Mouse (Mus musculus) limb, embryonic 12.5 days (tissue): ENCODE results near the gene Cd24a. TPM values are rescaled to one million over a fixed set of nuclear protein-coding genes. Genes with fewer than 3 reads are reported as not detected.

Experiments used
- ATAC-seq: fragments of 200-750 bp; cut with Nextera tagmentation; 2 replicates; pipeline ENCODE4 v1.8.0; 2017; ENCODE audit warnings: low read depth, moderate TSS enrichment; ENCODE audit not compliant: insufficient number of reproducible peaks, insufficient read depth, low FRiP score, low TSS enrichment
- H3K27ac ChIP-seq: fragments of 300-500 bp; sonication (generic); 2 replicates; pipeline ENCODE4 v1.5.1; 2016; ENCODE audit warnings: mild to moderate bottlenecking, moderate library complexity
- H3K27me3 ChIP-seq: fragments of 300-500 bp; sonication (generic); 2 replicates; pipeline ENCODE4 v1.6.1; 2016; ENCODE audit warnings: mild to moderate bottlenecking, moderate library complexity
- H3K36me3 ChIP-seq: fragments of 300-500 bp; sonication (generic); 2 replicates; pipeline ENCODE4 v1.6.1; 2016; ENCODE audit warnings: mild to moderate bottlenecking, moderate library complexity
- H3K4me1 ChIP-seq: fragments of 300-500 bp; sonication (generic); replicated peaks from 2 replicates; pipeline ENCODE4 v1.6.1; 2016
- H3K4me2 ChIP-seq: fragments of 300-500 bp; sonication (generic); 2 replicates; pipeline ENCODE4 v1.6.1; 2016; ENCODE audit warnings: mild to moderate bottlenecking, moderate library complexity
- H3K4me3 ChIP-seq: fragments of 300-500 bp; sonication (generic); replicated peaks from 2 replicates; pipeline ENCODE4 v1.5.1; 2016; ENCODE audit warnings: mild to moderate bottlenecking
- H3K9ac ChIP-seq: fragments of 300-500 bp; sonication (generic); replicated peaks from 2 replicates; pipeline ENCODE4 v1.6.1; 2016; ENCODE audit warnings: mild to moderate bottlenecking, moderate library complexity
- H3K9me3 ChIP-seq: fragments of 300-500 bp; sonication (generic); 2 replicates; pipeline ENCODE4 v1.6.1; 2016; ENCODE audit warnings: mild to moderate bottlenecking, moderate library complexity
- WGBS: fragments of 180-500 bp; shearing (Covaris S2); methylation state at CpG from one replicate; pipeline ENCODE4 v1.1.7; 2016; 5-methylcytosine and 5-hydroxymethylcytosine counted together
- polyA plus RNA-seq: library from polyadenylated mRNA; unstranded; fragments of >200 nt; fragmentation: Nextera tagmentation; extraction: Ambion mirVana; gene quantifications from 2 replicates; pipeline ENCODE4 v1.2.1, GENCODE M21; 2016

The Cd24a gene
- polyA plus RNA-seq, 1 experiment from 2014 or later: 635 TPM

- no peak overlapping the region for H3K4me3 ChIP-seq
- peak overlapping the region; percentile 57; the same call in 1 of the 2 replicates for H3K27ac ChIP-seq
- whole genome bisulfite sequencing: 70% methylated on average over 2 of the region's 2 CpGs
- H3K9ac ChIP-seq: no peak overlapping the region
- no peak for ATAC-seq
- H3K27me3 ChIP-seq: no peaks in the 10 kb centered on the region
- no peak overlapping the region for H3K4me2 ChIP-seq
- no peaks in the 10 kb centered on the region for H3K36me3 ChIP-seq
- H3K4me1 ChIP-seq: peaks cover 53% of the 10 kb centered on the region
- H3K9me3 ChIP-seq: peaks cover 7% of the 10 kb centered on the region
Measured at GRCm38 (mm10) chr10:43625578-43625977, 47.5 kb downstream of the Cd24a start.

- no peaks in the 10 kb centered on the region for H3K36me3 ChIP-seq
- no peak overlapping the region for H3K9ac ChIP-seq
- H3K27ac ChIP-seq: no peak overlapping the region
- H3K9me3 ChIP-seq: peaks cover 7% of the 10 kb centered on the region
- H3K4me1 ChIP-seq: peaks cover 29% of the 10 kb centered on the region
- no peaks in the 10 kb centered on the region for H3K27me3 ChIP-seq
- no peak overlapping the region for H3K4me2 ChIP-seq
- no peak for ATAC-seq
- WGBS: 78% methylated on average over 5 of the region's 5 CpGs
- no peak overlapping the region for H3K4me3 ChIP-seq
Measured at GRCm38 (mm10) chr10:43629216-43629615, 51.1 kb downstream of the Cd24a start.

GRCm38 (mm10) chr10:43629857-43630256 is 51.8 kb downstream of the Cd24a start:
- Histone ChIP-seq H3K27me3 (no peaks in the 10 kb centered on the region), H3K9me3 (peaks cover 7% of the 10 kb centered on the region)
- ATAC-seq: no peak

GRCm38 (mm10) chr10:43630634-43631033 is 52.5 kb downstream of the Cd24a start:
- 69% methylated on average over 4 of the region's 4 CpGs for WGBS

More at GRCm38 (mm10) chr10:43629857-43630256, 51.8 kb downstream of the Cd24a start:
- Histone ChIP-seq H3K4me1 (peaks cover 30% of the 10 kb centered on the region), H3K27ac (no peak overlapping the region), H3K36me3 (no peaks in the 10 kb centered on the region), H3K4me2 (no peak overlapping the region), H3K9ac (no peak overlapping the region), H3K4me3 (no peak overlapping the region)

GRCm38 (mm10) chr10:43631049-43631448 is 53.0 kb downstream of the Cd24a start:
- peaks cover 11% of the 10 kb centered on the region for H3K9me3 ChIP-seq
- H3K27ac ChIP-seq: no peak overlapping the region
- no peak overlapping the region for H3K4me2 ChIP-seq
- H3K9ac ChIP-seq: no peak overlapping the region
- peaks cover 19% of the 10 kb centered on the region for H3K4me1 ChIP-seq
- no peak for ATAC-seq
- no peak overlapping the region for H3K4me3 ChIP-seq
- H3K36me3 ChIP-seq: no peaks in the 10 kb centered on the region
- H3K27me3 ChIP-seq: no peaks in the 10 kb centered on the region

More at GRCm38 (mm10) chr10:43630634-43631033, 52.5 kb downstream of the Cd24a start:
- no peak for ATAC-seq
- no peak overlapping the region for H3K27ac ChIP-seq
- H3K9ac ChIP-seq: no peak overlapping the region
- H3K4me2 ChIP-seq: no peak overlapping the region
- H3K36me3 ChIP-seq: no peaks in the 10 kb centered on the region
- H3K27me3 ChIP-seq: no peaks in the 10 kb centered on the region
- peaks cover 11% of the 10 kb centered on the region for H3K9me3 ChIP-seq
- H3K4me1 ChIP-seq: peaks cover 23% of the 10 kb centered on the region
- no peak overlapping the region for H3K4me3 ChIP-seq

GRCm38 (mm10) chr10:43631639-43632354 is 53.7 kb downstream of the Cd24a start:
- 67% methylated on average over 2 of the region's 2 CpGs for WGBS
- Histone ChIP-seq H3K27ac (no peak overlapping the region; the same call in 1 of the 2 replicates), H3K4me1 (peaks cover 18% of the 10 kb centered on the region; the same call in 1 of the 2 replicates), H3K9ac (no peak overlapping the region), H3K27me3 (no peaks in the 10 kb centered on the region), H3K4me2 (no peak overlapping the region), H3K36me3 (no peaks in the 10 kb centered on the region), H3K9me3 (peaks cover 9% of the 10 kb centered on the region), H3K4me3 (no peak overlapping the region)
- no peak for ATAC-seq

- 72% methylated on average over 4 of the region's 4 CpGs for WGBS
- no peak for ATAC-seq
- no peaks in the 10 kb centered on the region for H3K36me3 ChIP-seq
Measured at GRCm38 (mm10) chr10:43633117-43633516, 55.0 kb downstream of the Cd24a start.

More at GRCm38 (mm10) chr10:43633117-43633516, 55.0 kb downstream of the Cd24a start:
- Histone ChIP-seq H3K4me1 (peaks cover 18% of the 10 kb centered on the region; the same call in 1 of the 2 replicates), H3K27me3 (no peaks in the 10 kb centered on the region), H3K9me3 (0 out of 2 replicates have a peak, but pooled peaks cover 4% of the 10 kb centered on the region), H3K27ac (no peak overlapping the region), H3K4me3 (no peak overlapping the region), H3K9ac (no peak overlapping the region), H3K4me2 (no peak overlapping the region)

Other genes starting within 250 kb of the Cd24a start
- gene Bend3, start 99.5 kb upstream of the Cd24a start, polyA plus RNA-seq: 5.8 and 5.9 TPM in 2 replicates
- 12.8 and 14.1 TPM in 2 replicates for gene Gm9803, start 54.2 kb upstream of the Cd24a start, polyA plus RNA-seq
- gene 1700021F05Rik, start 37.3 kb upstream of the Cd24a start, polyA plus RNA-seq: 55.6 and 64.2 TPM in 2 replicates